Mouse (Mus musculus) T-helper 2 cell (primary cell): ENCODE data around the gene P2ry10.
"Not testable (repeated sequence)": the region's sequence is repeated elsewhere in the genome, so short reads cannot be mapped to it uniquely, and the experiment has no call there.

ENCODE experiments used
- in situ Hi-C: fragments of 300-600 bp; cut with MboI, MseI; formaldehyde crosslinking; loops from one replicate; pipeline ENCODE4 v1.15.1; 2025; ENCODE audit warnings: high pct_unique_total_duplicates

P2ry10 gene

GRCm38 (mm10) chrX:107088177-107088576 is at the start of gene P2ry10:
P2ry10 (plus strand) TSS chrX:107088492.
- in situ Hi-C loops, result loop anchor here (5.0 kb wide), 1 partner anchor 59 kb away; the partner anchor contains the start of gene P2ry10b

GRCm38 (mm10) chrX:107039146-107039545 is 49.1 kb upstream of the P2ry10 start:
- in situ Hi-C loops, result loop anchor here (10.0 kb wide), 1 partner anchor 956 kb away; no protein-coding TSS in a partner anchor

- in situ Hi-C loops, result loop anchor here (10.0 kb wide), 2 partner anchors 545 to 955 kb away; no protein-coding TSS in a partner anchor
These were observed 48.7 kb upstream of the P2ry10 start for GRCm38 (mm10) chrX:107039635-107040034.

- in situ Hi-C loops, result loop anchor here (10.0 kb wide), 1 partner anchor 548 kb away; no protein-coding TSS in a partner anchor
These were observed 45.9 kb upstream of the P2ry10 start for GRCm38 (mm10) chrX:107042367-107042766.

GRCm38 (mm10) chrX:107083407-107083806 is 4.9 kb upstream of the P2ry10 start:
- in situ Hi-C loops, result not testable (repeated sequence)

- in situ Hi-C loops, result no loop called here
These were observed 4.0 kb upstream of the P2ry10 start for GRCm38 (mm10) chrX:107084320-107084719.

- in situ Hi-C loops, result loop anchor here (5.0 kb wide), 1 partner anchor 58 kb away; the partner anchor contains the start of gene P2ry10b
These were observed 839 bp downstream of the P2ry10 start for GRCm38 (mm10) chrX:107089131-107089530.

- in situ Hi-C loops, result loop anchor here (5.0 kb wide), 1 partner anchor 57 kb away; the partner anchor contains the start of gene P2ry10b
These were observed 1.6 kb downstream of the P2ry10 start for GRCm38 (mm10) chrX:107089930-107090329.

GRCm38 (mm10) chrX:107095633-107096032 is 7.3 kb downstream of the P2ry10 start:
- in situ Hi-C loops, result no loop called here

- in situ Hi-C loops, result no loop called here
These were observed 28.0 kb downstream of the P2ry10 start for GRCm38 (mm10) chrX:107116333-107116732.

GRCm38 (mm10) chrX:107116987-107117386 is 28.7 kb downstream of the P2ry10 start:
- in situ Hi-C loops, result no loop called here

GRCm38 (mm10) chrX:107143184-107143583 is 54.9 kb downstream of the P2ry10 start:
- in situ Hi-C loops, result no loop called here

- in situ Hi-C loops, result no loop called here
These were observed 55.6 kb downstream of the P2ry10 start for GRCm38 (mm10) chrX:107143930-107144329.

- in situ Hi-C loops, result loop anchor here (5.0 kb wide), 1 partner anchor 61 kb away; the partner anchor contains the start of gene P2ry10
These were observed 60.4 kb downstream of the P2ry10 start, which contains the start of gene P2ry10b for GRCm38 (mm10) chrX:107148681-107149080. P2ry10b (plus strand) TSS chrX:107148927.

GRCm38 (mm10) chrX:107149391-107149993 is 61.2 kb downstream of the P2ry10 start:
- in situ Hi-C loops, result loop anchor here (5.0 kb wide), 1 partner anchor 62 kb away; the partner anchor contains the start of gene P2ry10

- in situ Hi-C loops, result loop anchor here (25.0 kb wide), 1 partner anchor 663 kb away; the partner anchor contains the start of gene Fndc3c1
These were observed 61.7 kb downstream of the P2ry10 start for GRCm38 (mm10) chrX:107150027-107150426.

GRCm38 (mm10) chrX:107150752-107151515 is 62.6 kb downstream of the P2ry10 start:
- in situ Hi-C loops, result loop anchor here (25.0 kb wide), 1 partner anchor 664 kb away; the partner anchor contains the start of gene Fndc3c1
